Mouse (Mus musculus) erythroid progenitor cell, adult 5-6 weeks (primary cell): ENCODE data around the gene Msh4. TPM values are rescaled to one million over a fixed set of nuclear protein-coding genes. Genes with fewer than 3 reads are reported as not detected.

Experiments
- ATAC-seq: replicated peaks from 2 replicates; pipeline ENCODE4 v1.8.0; 2016; ENCODE audit warnings: moderate number of reproducible peaks, mild to moderate bottlenecking, moderate TSS enrichment, inconsistent platforms; ENCODE audit not compliant: poor library complexity, low FRiP score, severe bottlenecking
- total RNA-seq, 2 experiments: library from RNA; stranded (forward) in 1 of 2; stranded (reverse) in 1 of 2; fragments of 150-400 nt in 1 of 2; fragments of 186-747, 209-891 nt in 1 of 2; gene quantifications; 2 replicates each; pipeline versions ENCODE4 v1.2.3 to v1.2.4; 2015 to 2017; ENCODE audit warnings: low replicate concordance in 2 of 2

Gene Msh4
- total RNA-seq, 2 experiments from 2014 or later = not detected

DNA sequence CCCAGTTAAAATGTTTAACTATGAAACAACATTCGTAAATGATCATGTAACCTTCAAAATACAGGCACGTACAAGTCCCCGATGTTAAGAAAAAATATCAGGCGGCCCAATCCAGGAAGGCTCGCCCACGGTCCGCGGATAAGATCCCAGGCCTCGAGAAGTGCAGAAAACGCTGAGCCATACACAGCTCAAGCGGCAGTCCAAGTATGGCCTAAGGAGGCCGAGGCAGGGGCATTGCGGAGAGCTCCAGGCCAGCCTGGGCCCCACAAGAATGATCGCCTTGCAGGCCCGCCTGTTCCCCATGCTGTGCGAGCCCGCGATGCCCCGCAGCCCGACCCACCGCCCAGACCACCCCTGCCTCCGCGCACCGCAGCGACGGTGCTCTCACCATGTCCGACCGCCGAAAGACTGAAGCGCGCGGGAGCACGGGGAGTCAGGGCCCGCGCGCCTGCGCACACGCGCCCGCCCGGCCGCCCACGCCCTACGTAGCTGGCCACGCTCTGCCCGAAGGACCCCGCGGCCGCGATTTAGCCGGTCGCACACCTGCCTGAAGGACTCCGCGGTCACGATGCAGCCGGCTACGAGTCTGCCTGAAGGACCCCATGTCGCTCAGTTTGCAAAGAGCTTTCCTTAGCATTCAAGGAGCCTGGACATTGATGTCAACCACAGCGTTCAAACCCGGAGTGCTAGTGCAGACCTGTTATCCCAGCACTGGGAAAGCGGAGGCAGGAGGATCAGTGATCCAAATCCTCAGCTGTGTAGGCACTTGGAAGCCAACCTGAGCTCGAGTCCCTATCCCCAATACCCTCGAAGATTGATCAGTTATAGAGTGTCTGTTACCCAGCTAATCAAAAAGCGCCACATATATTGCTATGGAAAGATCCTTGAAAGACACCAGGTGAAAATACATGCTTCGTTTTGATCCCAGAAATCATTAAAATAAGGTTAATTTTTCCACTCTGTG is 6.9 kb upstream of the Msh4 start, which contains the start of gene Rabggtb:
TSS of gene Rabggtb (minus strand) at position 464 of the 964 bp plus-strand sequence.
- ATAC-seq = peak; percentile 88

DNA sequence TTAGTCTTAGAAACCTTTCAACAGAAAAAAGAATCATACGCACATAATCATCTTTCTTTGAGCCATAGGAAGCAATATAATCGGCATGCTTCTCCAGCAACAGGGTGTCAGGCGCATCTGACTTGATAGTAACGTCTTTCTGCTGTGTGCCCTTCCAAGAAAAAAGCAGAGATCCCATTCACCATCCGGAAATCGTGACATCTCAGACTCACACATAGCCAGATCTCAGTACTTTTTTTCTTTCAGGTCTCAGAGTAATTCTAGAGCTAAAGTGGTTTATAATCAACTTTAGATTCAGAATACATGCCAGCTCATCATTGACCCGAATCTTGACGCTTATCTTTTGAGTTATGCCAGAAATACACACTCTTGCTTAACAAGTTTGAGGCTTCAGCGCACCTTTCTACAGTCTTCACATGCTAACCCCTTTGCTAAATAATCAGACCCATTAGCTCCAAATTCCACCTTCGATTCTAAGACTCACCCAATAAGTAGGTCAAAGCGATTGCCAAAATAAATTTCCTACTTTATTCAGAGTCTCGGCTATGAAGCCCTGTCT is 6.0 kb upstream of the Msh4 start:
- no peak for ATAC-seq

DNA sequence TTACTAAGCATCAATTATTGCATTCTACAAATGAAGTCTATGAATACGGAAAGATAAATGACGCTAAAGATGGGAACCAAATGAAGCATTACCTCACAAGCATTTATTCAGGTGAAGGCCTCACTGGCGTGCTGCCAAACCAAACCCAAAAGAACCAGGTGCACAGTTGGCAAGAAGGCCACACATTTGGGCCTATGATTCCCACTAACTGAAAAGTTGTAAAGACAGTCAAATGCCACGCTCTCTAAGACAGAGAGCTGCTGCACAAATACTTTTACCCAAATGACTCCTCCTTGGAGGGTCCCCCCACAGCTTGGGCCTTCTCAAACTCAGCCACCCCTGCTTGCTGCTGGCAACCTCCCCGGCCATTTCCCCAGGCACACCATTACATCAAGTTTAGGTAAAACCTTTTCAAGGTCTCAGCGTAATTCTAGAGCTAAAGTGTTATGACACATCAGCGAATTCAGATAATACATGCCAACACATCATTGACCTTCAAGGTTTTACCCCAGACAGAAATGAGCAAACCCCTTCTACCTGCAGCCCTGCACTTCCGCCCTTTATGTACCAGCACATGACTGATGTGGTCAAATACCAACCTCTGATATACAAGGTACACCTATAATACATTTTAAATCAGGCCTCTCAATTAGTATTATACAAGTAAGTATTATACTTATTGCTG is 5.4 kb upstream of the Msh4 start:
- no peak for ATAC-seq

DNA sequence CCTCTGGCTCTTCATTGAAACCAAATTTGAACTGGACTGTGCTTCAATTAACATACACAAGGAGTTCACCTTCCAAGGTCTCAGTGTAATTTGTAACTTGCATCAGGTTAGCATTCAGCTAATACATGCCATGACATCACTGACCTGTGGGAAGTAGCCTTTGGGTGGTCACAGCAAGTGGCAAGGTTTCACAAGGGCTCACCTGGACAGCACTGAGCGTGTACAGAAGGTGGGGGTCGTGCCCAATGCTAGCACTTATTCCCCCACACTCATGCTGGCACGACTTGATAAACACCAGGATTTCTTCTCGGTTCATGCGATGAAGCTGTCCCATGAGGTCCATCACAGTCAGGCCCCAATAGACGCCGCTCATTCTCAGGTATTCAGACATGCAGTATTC is 4.6 kb upstream of the Msh4 start:
- no peak for ATAC-seq

DNA sequence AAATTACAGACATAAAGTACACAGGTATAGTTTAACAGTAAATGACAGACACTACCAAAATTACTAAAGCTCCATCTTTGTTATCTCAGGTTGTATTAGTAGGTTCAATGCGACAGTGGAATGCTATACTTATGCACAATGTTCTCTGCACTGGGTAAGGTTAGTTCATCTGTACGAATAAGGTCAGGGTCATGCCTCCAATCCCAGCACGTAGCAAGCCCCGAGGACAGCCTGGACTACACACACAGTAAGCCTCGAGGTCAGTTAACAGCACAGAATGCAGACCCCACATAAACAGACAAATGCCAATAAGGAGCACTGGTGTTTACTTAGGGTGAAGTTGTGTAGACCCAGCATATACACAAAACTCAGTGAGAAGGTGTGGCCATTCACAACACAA is 3.0 kb upstream of the Msh4 start:
- ATAC-seq = no peak

DNA sequence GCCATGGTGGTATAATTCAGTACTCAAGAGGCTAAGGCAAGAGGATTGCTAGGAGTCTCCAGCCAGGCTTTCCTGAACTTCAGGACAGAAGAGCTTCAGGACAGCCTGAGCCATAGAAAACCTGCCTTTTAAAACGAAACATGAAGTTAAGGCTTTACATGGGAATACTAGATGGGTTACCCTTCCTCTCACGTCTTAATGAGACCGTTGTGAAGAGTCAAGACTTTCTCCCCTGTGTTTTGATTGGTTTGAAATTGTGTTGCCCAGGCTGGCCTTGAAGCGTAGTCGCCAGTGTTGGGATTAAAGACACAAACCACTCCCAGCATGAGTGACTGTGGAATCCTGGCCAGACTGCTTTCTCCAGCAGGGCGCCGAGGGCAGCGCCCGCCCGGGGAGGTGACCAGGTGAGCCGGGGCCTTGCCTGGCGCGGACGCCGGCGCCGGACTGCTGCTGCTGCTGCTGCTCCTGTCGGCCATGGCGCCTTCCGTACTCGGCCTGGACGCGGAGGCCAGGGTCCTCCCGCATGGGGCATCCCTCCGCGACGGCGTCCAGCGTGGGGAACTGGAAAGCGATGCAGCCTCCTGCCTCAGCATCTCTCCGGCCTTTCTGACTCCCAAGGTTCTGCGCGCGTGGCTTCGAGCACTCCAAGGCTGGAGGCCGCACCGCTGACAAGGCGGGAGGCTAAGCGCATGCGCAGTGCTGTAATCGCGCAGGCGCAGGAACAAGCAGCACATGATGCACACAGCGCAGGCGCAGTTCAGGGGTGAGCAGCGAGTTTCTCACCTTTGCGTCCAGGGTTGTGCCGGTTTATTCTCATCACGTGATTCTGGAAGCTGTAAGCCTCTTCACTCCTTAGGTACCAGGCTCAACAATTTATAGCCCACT is 445 bp downstream of the Msh4 start:
- no peak for ATAC-seq

DNA sequence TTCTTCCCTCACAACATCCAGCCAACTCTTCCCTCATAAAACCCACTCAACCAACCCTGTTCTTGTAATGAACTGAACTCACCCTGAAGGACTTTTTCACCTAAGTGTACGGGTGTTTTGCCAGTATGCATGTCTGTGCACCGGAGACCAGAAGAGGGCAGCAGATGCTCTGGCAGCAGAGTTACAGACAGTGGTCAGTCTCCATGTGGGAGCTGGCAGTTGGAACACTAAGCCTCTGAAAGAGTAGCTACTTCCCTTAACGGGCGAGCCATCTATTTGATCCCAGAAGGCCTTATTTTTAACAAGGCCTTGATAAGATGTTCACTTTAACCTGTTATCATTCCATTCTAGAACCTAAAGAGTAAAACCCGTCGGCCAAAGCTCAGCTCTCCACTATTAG is 1.4 kb downstream of the Msh4 start:
- ATAC-seq = peak; percentile 54; the same call in 1 of the 2 replicates

DNA sequence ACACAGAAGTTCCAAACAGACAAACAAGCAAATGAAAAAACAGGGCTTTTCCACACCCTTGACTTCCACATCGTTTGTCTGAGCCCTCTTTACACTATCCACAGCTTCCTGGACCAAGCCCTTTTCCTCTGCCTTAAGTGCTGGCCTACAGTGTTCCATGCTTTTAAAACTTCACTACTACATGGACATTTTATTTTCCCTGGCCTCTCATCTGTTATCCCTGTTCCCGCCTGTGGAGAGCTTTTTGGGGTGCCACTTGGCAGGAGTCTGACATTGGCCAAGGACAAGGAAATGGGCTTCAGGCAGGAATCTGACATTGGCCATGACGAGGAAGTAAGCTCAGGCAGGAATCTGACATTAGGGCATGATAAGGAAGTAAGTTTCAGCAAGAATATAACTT is 3.3 kb downstream of the Msh4 start:
- no peak for ATAC-seq

DNA sequence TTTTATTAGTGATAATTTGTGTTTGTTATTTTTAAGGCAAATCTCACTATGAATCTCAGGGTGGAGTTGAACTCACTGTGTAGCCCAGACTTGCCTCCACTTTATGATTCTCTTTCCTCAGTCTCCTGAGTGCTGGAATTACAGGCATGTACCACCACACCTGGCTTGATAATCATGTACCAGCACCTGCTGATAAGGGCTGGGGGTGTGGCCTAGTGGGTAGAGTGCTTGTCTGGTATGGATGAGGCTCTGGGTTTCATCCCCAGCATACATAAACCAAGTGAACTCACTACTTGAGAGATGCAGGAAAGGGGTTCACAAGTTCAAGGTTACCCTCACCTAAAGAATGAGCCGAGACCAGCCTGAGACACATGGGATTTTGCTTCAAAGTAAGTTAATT is 4.0 kb downstream of the Msh4 start:
- no peak for ATAC-seq

DNA sequence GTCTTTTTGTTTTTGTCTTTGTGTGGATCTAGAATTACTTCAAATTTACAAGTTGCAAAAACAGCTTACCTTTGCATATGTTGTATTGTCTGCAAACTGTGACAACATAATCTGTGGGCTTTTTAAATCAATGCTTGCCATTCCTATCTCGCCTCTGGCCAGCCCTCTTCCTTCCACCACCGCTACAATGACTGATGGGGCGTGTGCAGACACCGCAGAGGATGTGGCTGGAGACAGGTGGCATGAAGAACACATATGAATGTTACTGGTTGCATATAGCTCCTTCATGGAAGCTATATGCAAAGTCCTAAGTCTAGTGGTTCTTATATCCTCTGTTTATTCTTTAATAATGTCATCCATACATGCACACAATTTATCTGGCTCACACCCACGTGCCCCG is 8.7 kb downstream of the Msh4 start:
- ATAC-seq = no peak

DNA sequence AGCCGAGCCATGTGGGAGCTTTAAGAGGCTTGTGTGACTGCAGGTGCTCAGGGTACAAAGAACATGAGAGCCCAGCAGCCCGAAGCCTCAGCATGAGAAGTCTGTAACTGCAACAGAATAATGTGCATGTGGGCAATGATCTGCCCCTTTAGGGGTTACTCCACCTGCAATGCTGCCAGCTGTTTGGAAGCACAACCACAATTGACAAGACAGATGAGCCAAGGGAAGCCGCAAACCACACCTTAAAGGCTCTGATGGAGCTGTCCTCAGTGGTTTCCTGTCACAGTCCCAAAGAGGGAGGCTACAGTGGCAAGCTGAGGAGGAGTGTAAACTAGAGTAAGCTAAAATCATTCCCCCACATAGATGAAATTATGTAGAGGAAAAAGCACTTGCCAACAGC is 10.5 kb downstream of the Msh4 start:
- ATAC-seq = no peak

DNA sequence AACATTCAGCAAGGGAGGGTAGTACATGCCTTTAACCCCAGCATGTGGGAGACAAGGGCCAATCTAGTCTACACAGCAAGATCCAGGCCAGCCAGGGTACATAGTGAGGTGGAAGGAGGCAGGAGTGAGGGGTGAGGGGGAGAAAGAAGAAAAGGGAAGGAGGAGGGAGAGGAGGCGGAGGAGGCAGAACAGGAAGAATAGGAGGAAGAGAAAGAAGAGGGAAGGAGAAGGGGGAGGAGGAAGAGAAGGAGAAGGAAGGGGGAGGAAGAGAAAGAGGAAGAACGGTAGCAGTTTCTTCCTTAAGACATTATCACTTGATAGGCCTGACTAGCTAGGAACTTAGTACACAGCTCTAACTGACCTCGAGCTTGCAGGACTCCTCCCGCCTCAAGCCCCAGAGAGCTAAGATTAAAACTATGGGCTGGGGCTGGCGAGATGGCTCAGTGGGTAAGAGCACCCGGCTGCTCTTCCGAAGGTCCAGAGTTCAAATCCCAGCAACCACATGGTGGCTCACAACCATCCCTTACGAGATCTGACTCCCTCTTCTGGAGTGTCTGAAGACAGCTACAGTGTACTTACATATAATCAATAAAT is 16.7 kb downstream of the Msh4 start:
- no peak for ATAC-seq

DNA sequence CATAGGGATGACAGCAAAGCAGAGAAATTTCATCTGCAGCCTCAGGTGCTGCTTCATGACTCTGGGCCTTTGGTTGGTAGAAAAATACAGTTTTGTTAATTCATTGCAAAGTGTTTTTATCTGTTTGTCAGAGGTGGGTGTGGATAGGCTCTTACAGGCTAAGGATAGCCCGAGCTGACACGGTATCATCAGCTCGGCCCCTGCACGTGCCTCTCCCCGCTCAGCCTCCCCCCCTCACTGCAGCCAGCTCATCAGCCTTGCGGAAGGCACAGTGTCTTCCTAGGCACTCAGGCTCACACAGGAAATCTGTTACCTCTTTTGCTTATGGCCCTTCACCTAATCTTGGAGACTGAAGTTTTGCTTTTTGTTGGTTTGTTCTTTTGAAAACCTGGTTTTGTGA is 17.8 kb downstream of the Msh4 start:
- peak; percentile 64 for ATAC-seq

DNA sequence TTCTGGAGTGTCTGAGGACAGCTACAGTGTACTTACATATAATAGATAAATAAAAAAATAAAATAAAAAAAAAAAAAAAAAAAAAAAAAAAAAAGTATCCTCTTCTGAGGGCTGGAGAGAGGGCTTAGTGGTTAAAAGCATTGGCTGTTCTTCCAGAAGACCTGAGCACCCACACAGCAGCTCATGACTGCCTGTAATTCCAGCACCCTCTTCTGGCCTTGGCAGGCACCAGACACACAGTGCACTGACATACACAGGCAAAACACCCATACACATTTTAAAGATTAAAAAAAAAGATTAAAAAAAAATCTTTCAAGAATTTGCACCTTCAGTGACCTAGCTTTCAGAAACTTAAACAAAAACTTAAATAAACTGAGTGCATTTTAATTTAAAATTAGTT is 19.6 kb downstream of the Msh4 start:
- no peak for ATAC-seq

DNA sequence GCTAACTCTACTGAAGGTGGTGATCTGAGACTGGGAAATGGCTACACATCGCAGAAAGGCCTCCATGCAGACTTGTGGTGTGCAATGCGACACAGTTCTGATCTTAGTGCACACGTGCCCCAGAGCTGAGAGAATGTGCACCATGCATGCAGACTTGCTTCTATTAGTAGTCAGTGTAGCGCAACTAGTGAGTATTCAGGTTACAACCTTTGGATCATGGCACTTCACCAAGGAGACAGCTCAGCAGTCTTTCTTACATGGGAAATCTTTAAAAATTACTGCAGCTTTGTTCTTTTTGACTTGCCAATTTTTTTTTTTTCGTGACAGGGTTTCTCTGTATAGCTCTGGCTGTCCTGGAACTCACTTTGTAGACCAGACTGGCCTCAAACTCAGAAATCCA is 34.5 kb downstream of the Msh4 start:
- no peak for ATAC-seq

DNA sequence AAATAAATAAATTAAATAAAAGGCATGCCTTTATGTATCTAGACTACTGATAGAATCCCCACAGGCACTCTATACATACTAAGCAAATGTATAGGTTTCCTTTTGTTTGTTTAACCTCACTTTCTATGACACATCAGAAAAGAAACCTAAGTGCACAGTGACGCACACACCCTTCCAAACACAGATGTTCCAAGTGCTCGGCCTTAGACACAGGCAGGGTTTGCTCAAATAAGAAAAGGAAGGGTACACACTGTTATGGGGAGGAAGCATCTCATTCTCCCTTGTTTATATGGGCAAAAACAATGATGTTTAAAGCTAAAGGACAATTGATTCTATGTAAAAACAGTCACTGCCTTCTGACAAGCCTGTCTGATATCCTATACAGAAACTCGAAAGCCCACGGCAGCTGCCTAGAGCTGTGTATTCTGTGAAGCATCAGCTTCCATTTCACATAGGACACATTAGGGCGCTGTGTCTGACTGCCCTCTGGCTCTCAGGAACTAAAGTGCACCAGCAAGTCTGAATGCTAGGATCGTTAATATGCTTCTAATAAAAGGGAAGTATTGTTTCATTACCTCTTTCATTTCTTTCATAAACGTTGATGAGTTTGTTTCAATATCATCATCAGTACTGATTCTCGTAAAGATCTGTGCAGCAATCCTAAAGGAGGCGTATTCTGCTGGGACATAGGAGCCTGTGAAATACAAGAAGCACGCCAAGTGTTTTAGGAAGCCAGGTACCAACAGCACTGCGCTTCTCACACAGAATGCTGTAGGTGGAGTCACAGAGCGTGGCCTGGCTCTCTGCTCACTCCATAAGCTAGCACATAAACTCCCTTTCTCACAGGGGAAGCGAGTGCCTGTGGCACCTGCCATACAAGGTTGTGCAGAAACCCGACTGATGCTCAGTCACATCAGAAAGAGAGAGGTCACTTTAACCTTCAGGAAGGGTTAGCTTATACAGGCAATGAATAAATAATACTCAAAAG is 38.5 kb downstream of the Msh4 start:
- ATAC-seq = no peak

DNA sequence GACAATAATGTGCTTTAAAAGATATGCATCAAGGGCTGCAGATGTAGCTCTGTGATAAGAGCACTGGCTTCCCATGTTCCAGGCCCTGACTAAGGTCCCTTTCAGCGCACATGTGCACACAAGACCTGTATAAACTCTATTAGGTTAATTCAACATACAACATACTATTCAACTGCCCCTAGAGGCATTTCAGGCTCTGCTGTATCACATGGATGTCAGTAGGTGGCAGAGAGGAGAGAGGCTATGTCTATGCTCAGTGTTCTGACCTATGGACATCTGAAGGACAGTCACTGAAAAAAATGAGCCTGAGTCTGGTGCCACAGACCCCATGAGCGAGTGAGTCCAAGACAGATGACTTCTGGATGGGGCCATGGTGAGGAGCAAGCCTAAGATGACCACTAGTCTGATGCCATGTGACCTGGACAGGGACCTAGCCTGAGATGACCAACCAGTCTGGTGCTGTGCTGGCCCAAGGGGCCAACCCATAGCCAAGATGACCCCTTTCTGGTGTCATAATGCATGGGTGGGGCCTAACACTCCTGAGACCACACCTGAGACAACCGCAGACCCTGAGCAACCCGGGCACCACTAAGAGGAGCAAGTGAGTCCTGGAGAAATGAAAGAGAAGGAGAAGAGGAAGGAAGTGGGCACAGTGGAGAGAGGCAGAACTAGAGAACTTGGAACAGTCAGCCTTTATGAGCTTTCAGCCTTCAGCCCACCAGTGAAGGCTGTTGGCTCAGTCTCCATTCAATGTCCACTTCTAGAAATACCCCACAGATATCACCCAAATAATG is 41.1 kb downstream of the Msh4 start:
- ATAC-seq = no peak

DNA sequence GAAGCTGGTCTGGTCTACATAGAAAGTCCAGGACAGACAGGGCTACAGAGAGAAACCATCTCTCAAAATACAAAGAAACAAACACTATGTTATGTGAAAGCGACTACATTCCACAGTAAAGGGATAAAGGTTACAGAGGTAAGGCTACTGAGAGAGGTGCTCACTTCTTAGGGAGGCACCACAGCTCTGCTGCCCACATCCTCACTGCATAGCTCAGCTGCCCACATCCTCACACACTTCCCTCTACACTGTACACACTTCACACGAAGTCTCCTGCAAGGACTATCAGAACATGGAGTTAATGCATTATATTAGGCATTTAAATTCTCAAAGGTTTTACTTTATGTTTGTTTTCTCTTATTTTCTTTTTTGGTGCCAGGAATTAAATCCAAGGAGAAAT is 42.1 kb downstream of the Msh4 start:
- ATAC-seq = no peak
